Mouse (Mus musculus) heart, postnatal 36 days (tissue): ENCODE measurements around the gene Slc35g3. TPM values are rescaled to one million over a fixed set of nuclear protein-coding genes. Genes with fewer than 3 reads are reported as not detected.
A peak's percentile ranks its signal among the peaks of the same experiment; 100 is the strongest.
"Not testable (repeated sequence)": the region's sequence is repeated elsewhere in the genome, so short reads cannot be mapped to it uniquely, and the experiment has no call there.

ENCODE experiments used
- DNase-seq, 2 experiments: peaks; one replicate each; pipeline ENCODE4 v3.0.0; 2021 to 2022
- intact Hi-C: fragments of 180-260 bp; cut with DNase I; formaldehyde crosslinking; loops from one replicate; pipeline ENCODE4 v1.15.1; 2025
- total RNA-seq, 2 experiments: library from RNA; stranded (reverse); gene quantifications; 2 replicates each; pipeline ENCODE4 v1.2.3; 2021

The Slc35g3 gene
- total RNA-seq, 2 experiments from 2014 or later = not detected

DNA sequence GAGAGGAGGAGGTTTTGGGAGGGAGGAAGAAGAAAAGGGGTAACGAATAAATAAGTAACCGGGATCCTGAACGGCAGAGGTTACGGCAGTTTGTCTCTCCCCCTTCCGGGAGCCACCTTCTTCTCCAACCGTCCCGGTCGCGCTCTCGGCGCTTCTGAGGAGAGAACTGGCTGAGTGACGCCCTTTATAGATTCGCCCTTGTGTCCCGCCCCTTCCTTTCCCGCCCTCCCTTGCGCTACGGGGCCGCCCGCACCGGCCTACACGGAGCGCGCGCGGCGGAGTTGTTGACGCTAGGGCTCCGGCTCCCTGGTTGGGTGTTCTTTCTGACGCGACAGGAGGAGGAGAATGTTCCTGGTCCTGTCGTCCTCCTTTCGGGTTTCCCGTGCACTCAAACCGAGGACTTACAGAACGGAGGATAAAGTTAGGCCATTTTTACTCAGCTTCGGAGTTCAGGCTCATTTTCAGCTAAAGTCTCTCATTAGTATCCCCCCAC is 3.2 kb downstream of the Slc35g3 start, which contains the start of gene Polr2a:
Gene Polr2a (minus strand): TSS at position 160 of the 493 bp plus-strand sequence.
- intact Hi-C loops = loop anchor here (1.0 to 2.0 kb wide), 4 partner anchors 44 to 163 kb away; partner anchors contain the start of genes Eif5a, Kctd11 and Plscr3
- peak; percentile 99 for DNase-seq

DNA sequence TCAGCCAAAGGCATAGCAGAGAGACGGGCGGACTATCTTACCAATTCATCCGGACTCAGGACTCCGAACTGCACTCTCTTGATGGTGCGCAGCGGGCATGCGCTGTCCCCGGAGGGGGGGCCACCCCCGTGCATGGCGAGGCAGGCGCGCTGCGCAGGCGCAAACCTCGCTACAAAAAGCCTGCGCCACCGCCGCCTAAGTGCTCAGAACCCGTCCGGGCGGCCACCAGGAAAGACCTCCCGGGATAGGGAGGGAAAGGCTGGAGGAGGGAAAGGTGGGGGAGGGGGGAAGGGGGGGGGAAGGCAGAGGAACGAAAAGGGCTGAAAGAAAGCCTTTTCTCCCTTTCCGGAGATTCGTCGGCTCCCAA is 3.7 kb downstream of the Slc35g3 start:
- DNase-seq = peak; percentile 99

DNA sequence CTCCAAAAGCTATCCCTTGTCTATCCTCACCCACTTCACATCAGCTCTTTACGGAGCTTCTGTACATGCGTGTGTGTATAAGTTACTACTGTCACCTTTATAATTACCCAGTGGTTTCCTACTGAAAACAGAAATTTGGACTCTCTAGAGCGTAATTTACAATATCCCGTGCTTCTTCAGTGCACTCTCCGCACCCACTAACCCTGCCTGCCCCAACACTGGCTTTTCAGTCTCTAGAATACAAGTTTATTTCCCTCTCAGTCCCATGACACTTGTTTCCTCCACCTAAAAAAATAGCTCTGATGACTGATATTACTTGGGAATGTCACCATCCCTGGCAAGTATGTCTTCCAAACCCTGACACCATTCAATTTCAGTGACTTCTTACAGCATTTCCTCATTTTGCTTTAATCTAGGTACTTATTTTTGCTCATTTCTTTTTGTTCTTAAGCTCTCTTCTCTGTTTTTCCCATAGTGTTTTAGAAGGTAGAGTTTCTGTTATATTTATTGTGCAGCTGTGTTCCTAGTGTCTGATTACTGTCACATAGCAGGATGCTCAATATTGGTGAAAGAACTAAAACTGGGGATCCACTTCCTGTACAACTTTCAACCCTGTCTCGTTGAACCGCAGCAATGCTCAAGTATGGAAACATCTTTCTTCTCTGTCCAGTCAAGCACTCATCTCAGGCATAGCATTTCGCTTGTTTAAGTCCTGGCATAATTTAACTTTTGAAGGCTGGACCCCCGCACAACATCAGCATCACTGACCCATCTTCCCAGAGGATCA is 4.3 kb downstream of the Slc35g3 start:
- intact Hi-C loops = loop anchor here (1.0 to 2.0 kb wide), 4 partner anchors 45 to 164 kb away; partner anchors contain the start of genes Eif5a, Kctd11 and Plscr3

More for the DNA sequence above, 3.7 kb downstream of the Slc35g3 start:
- intact Hi-C loops = loop anchor here (1.0 to 2.0 kb wide), 4 partner anchors 45 to 163 kb away; partner anchors contain the start of genes Eif5a, Kctd11 and Plscr3

DNA sequence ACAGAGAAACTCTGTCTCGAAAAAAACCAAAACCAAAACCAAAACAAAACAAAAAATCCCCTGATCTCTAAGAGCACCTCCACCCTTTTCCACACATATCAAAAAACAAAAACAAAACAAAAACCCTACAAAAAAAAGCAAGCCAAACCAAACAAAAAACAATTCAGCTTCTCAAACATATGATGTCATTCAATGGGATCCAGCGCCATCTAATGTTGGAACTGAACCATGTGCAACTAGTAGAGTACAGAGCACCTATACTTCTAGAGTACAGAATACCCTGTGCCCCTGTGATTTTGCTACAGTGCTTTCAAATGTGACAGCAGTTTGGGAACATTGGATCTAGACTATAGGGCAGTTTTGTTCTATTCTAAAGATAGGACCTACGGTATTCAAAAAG is 7.1 kb downstream of the Slc35g3 start:
- intact Hi-C loops = loop anchor here (1.0 kb wide), 2 partner anchors 72 to 98 kb away; partner anchors contain the start of gene Senp3
- DNase-seq = peak in 1 of 2 experiments; percentile 42

More for the DNA sequence above, 4.3 kb downstream of the Slc35g3 start:
- DNase-seq = no peak

DNA sequence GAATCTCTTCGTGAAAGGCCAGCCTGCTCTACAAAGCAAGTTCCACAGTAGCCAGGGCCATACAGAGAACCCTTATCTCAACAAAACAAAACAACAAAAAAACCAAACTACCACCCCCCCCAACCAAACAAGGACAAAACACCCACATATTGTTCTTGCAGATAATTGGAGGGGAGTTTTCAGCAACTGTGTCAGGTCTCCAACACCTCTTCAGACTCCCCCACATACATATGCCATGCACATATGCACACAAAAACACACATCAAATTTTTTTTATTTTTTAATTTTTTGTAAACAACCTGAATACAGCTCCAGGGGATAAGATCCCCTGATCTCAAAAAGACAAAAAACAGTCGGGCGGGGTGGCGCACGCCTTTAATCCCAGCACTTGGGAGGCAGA is 7.5 kb downstream of the Slc35g3 start:
- intact Hi-C loops = loop anchor here (1.0 kb wide), 2 partner anchors 72 to 98 kb away; partner anchors contain the start of gene Senp3
- no peak for DNase-seq

DNA sequence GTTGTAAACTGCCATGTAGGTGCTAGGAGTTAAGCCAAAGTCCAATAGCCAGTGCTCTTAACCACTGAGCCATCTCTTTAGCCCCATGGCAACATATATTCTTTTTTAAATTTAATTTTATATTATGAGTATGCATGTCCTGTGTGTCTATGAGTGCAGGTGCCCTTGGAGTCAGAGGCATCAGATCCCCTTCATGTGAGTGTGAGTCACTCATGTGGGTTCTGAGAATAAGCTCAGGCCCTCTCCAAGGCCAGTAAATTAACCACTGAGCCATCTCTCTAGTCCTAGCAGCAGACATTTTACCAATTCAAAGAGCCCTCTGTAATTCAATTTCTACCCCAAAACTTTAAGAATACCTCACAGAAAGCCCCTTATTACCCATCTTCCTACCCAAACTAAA is 9.1 kb downstream of the Slc35g3 start:
- intact Hi-C loops = no loop called here
- no peak for DNase-seq

DNA sequence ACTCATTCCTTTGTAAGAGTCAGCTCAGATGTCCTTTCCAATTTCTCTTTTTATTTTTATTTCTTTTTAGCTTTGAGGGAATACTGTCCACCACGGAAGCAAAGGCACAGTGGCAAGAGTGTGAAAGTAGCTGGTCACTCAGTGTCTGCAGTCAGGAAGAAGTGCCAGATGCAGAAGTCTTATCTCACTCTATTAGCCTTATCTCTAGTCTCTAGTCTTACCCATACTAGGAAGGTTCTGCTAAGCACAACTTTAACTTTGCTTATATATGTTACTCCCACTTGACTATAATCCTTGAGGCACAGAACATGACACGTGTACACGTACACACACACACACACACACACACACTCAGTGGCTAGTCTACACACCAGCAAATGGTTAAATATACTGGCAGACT is 10.1 kb downstream of the Slc35g3 start:
- intact Hi-C loops = no loop called here
- no peak for DNase-seq

DNA sequence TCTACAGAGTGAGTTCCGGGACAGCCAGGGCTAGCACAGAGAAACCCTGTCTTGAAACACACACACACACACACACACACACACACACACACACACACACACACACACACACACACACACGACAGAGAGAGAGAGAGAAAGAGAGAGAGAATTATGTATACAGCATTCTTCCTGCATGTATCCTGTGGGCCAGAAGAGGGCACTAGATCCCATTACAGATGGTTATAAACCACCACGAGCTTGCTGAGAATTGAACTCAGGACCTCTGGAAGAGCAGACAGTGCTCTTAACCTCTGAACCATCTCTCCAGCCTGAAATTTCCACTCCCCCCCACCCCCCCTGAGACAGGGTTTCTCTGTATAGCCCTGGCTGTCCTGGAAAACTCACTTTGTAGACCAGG is 30.4 kb downstream of the Slc35g3 start:
- intact Hi-C loops = loop anchor here (2.0 kb wide), 1 partner anchor 145 kb away; no protein-coding TSS in a partner anchor
- not testable (repeated sequence) for DNase-seq

DNA sequence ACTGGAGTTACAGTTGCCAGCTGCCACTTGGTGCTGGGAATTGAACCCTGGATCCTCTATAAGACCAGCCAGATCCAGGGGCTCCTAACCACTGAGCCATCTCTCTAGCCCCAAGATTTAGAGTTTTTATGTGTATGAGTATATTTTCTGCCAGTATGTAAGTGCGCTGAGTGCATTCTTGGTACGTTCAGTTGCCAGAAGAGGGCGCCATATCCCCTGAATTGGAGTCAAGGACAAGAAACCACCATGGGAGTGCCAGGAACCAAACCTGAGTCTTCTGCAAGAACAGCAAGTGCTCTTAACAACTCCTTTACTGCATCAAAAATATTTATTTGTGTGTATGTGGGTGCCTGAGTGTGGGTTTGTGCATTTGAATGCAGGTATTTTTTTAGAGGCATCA is 32.7 kb downstream of the Slc35g3 start:
- peak; percentile 49 to 70 for DNase-seq
- intact Hi-C loops = no loop called here

DNA sequence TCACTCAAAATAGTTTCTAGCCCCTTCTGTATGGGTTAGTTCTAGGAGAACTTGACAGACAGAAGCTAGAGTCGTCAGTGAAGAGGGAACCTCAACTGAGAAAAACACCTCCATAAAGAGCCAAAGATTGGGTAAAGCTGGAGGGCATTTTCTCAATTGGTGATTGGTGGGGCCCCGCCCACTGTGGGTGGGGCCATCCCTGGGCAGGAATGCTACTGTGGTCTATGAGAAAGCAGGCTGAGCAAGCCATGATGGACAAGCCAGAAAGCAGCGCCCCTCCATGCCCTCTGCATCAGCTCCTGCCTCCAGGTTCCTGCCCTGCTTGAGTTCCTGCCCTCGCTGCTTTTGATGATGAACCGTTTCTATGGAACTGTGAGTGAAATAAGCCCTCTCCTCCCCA is 35.8 kb downstream of the Slc35g3 start:
- DNase-seq = no peak
- intact Hi-C loops = no loop called here

DNA sequence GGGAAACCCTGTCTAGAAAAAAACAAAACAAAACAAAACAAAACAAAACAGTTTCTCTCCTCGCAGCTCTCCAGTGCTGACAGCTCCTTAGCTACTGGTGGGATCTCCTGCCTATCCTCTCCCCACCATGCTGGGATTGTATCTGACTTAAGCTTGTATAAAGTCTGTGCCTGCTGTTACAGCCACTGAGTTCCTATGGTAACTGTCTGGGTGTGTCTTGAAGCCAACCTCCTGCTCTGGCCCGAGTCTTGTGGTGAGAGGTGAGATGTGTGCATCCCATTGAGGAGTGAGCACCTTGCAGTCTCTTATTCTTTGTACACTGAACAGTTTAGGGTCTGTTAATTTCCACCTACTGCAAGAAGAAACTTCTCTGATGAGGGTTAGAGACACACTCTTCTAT is 38.7 kb downstream of the Slc35g3 start:
- no peak for DNase-seq

DNA sequence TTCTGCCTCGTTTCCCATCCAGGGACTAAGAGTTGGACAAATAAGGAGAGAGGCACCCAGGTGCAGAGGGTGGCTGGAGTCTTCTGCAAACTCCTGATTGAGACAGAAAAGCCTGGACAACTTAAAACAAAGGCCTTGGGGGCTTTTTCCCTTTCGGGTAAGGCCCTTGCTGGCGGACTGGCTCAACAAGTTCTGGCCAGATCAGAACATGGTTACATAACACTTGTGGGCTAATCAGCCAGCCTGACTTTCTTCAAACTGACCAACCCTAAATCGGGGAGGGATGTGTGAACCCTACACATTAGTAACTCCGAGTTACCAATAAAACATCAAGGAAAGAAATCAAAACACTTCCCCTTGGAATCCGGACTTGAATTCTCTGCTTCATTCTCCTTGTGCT is 40.9 kb downstream of the Slc35g3 start:
- intact Hi-C loops = no loop called here
- no peak for DNase-seq

More for the DNA sequence above, 38.7 kb downstream of the Slc35g3 start:
- intact Hi-C loops = no loop called here

DNA sequence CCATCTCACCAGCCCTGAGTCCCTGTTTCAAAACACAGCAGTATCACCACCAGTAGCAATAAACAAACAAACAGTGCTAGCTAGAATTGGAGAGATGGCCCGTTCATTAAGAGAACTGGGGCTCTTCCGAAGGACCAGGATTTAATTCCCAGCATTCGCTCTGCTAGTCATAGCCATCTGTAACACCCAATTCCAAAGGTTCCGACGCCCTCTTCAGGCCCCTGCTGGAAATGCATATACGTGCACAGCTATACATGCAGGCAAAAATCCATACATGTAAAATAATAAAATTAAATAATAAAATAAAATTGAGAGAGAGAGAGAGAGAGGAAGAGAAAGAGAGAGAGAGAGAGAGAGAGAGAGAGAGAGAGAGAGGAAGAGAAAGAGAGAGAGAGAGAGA is 42.3 kb downstream of the Slc35g3 start:
- no peak for DNase-seq

DNA sequence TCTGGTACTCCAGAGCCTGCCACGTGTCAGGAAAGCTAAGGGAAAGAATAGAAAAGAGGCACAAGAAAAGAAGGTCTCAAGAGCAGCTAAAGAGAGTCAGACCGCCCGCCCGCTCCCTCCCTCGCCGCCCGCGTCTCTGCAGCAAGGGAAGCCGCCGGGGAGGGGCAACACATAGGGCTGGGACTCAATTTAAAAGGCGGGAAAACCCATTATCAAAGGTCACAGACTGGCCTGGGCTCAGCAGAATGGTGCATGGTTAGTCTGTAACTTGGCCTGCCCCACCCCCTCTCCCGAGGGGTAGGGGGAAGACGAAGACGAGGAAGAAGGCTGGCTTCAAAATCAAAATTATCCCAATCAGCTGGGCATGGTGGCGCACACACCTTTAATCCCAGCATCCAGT is 43.1 kb downstream of the Slc35g3 start:
- intact Hi-C loops = no loop called here

More for the DNA sequence above, 42.3 kb downstream of the Slc35g3 start:
- intact Hi-C loops = no loop called here

DNA sequence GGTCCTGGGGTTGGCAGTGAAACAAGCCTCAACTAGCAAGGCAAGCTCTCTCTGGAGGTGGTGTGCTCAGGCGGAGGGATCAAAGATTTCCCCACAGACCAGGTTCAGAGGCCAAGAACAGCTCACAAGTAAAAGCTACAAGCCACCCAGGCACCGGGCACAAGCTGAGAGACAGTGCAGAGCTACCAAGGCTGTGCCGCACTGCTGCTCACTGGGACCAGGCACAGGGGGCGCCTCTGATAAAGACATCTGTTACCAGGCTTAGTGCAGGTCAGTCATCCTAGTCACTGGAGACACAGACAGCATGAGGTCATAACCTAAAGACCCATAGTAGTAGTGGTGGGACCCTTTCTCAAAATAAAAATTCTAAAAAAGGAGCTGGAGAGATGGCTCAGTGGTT is 44.8 kb downstream of the Slc35g3 start:
- intact Hi-C loops = no loop called here
- no peak for DNase-seq

More for the DNA sequence above, 43.1 kb downstream of the Slc35g3 start:
- DNase-seq = no peak

DNA sequence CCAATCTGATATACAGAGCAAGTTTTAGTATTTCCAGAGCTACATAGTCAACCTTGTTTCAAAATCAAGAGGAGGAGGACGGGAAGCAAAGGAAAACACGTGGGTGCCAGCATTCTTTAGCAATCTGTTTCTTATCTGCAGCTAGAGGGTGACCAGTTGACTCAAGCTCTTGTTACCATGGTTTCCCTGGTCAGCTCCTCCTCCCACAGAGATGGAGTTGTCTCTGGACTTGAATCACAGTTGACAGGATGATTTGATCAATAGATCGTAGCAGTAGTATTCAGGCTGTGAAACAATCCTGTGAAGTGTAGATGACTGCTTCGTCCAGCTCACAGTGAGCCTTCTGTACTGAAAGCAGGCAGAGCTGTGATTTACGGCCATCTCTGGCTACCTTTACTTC is 45.8 kb downstream of the Slc35g3 start:
- DNase-seq = no peak
- intact Hi-C loops = loop anchor here (2.0 kb wide), 2 partner anchors 33 to 61 kb away; partner anchors contain the start of genes Senp3 and Sox15

DNA sequence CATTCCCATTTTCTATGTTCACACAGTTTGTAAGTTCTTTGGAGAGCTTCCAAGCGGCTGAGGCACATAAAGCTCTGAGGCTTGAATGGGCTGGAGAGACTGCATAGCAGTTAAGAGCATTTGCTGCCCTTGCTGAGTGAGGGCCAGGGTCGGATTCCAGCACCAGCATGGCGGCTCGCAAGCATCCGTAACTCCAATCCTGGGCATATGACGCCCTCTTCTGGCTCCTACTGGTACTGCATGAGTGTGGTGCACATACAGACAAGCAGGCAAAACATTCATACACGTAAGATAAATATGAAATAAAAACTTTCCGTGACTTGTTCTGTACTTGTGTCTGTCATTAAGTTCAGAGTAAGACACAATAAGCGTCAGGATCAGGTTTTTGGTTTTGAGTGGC is 46.3 kb downstream of the Slc35g3 start:
- intact Hi-C loops = loop anchor here (2.0 kb wide), 2 partner anchors 33 to 61 kb away; partner anchors contain the start of genes Senp3 and Sox15

DNA sequence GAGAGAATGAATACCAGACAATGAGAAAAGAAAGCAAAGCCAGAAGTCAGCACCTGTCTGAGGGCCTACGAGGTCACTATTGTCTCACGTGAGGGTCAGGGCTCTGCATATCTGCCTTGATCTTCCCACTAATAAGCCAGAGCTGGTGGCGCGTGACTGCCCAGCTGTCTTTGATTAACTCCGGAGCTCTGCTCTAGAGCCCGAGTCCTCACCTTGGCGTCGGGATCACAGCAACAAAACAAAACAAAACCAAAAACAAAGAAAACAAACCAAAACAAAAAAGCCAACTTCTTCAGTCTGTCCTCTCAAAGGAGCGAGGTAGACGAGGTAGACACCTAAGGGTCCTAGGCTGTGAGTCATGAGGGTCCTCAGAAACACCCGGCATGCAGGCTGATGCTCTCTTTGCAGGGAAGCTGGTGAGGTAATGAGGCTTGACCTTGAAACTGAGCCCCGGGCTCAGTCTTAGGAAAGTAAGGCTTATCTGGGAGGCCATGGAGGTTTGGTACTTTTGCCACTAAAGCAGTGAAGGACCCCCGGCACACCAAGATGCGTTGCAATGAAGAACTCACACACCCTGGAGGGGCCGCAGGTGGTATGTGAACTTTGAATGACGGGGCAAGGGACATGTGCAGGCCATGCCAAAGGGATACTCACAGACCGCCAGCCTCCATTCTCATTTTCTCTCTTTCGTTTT is 47.0 kb downstream of the Slc35g3 start:
- no peak for DNase-seq
- intact Hi-C loops = loop anchor here (2.0 kb wide), 2 partner anchors 32 to 60 kb away; partner anchors contain the start of genes Senp3 and Sox15

More for the DNA sequence above, 46.3 kb downstream of the Slc35g3 start:
- peak; percentile 38 to 66 for DNase-seq

DNA sequence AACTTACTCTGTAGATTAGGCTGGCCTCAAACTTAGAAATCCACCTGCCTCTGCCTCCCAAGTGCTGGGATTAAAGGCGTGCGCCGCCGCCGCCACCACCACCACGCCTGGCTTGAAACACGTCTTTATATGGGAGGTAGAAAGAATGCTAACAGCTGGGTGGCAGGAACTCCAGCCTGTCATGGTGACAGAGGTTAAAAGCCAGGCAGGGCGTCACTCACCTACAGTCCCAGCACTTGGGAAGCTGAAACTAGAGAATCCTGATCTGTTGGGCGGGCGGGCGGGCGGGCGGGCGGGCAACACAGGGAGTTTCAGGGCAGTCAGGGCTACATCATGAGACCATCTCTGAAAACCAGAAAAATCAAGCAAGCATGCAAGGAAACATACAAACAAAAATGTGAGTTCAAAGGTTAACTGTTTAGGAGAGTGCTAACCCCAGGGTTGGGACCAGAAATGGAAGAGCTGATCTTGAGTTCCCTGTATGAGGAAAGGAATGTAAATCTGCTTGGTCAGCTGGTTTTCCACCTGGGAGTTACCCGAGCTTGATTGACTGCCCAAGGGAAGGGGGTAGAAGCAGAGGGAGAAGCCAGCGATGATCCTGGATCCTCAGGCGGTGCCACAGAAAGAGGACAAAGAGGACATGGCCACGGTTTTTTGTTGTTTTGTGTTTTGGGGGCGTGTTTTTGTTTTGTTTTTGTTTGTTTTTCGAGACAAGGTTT is 48.7 kb downstream of the Slc35g3 start:
- intact Hi-C loops = no loop called here
- no peak for DNase-seq

DNA sequence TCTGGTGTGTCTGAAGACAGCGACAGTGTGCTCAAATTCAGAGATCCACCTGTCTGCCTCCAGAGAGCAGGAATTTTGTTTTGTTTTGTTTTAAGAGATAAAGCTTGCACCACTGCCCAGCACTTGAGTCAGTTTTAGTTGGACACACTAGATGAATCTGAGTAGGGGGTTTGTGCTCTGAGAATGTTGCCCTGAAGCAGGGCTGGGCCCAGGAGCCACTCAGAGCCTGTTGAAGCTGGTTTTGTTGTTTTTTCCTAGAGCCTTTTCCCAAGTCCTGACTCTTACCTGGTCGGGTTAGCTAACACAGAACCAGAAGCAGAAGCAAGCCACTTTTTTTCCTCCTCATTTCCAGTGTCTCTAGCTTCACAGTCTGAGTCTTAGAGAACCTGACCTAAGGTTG is 50.7 kb downstream of the Slc35g3 start:
- intact Hi-C loops = no loop called here
- no peak for DNase-seq
